17 mouse cellular contexts compared by ENCODE assay signal in genomic region chr5:132974876-132975275, GRCm38 (mm10).
DNase-seq lines count a peak whose midpoint lies in the region; ATAC-seq and TF ChIP-seq lines count a peak whose summit lies in the region.
"Had no signal": no experiment of that assay in that cellular context is flagged by ENCODE, and none has a peak within 500 bp of the region (broad histone marks: within the 10 kb centered on the region; RNA-seq: fewer than 3 reads in every experiment).

No protein-coding gene starts in this region.

- WGBS in hindbrain, embryonic 10.5 days = 21% methylated on average over 3 of the region's 3 CpGs
- WGBS in hindbrain, embryonic 16.5 days = 19% methylated on average over 3 of the region's 3 CpGs
- 4% methylated on average over 3 of the region's 3 CpGs for WGBS in forebrain, embryonic 13.5 days
- WGBS in midbrain, embryonic 10.5 days = 6% methylated on average over 3 of the region's 3 CpGs
- 23% methylated on average over 3 of the region's 3 CpGs for WGBS in midbrain, postnatal 0 days

- peak; percentile 11 for DNase-seq in hindbrain, embryonic 10.5 days (ENCODE audit: low spot score)
- DNase-seq in midbrain, embryonic 10.5 days (ENCODE audit: low spot score) = peak; percentile 55
- DNase-seq in midbrain, postnatal 0 days (ENCODE audit: low spot score) = peak; percentile 56
- DNase-seq in cerebellum, adult 9-10 months = no peak
- no peak for DNase-seq in ovary, postnatal 10 days (ENCODE audit: low spot score)
- DNase-seq: cerebellum, adult 8-10 months; gastrocnemius, postnatal 36 days; heart, postnatal 14 days; kidney, adult 8-10 months; kidney, postnatal 25 days; liver; thymus, adult 2 months had no signal

- H3K9ac ChIP-seq in hindbrain, embryonic 16.5 days (ENCODE audit: low read depth, low read length) = no peak overlapping the region
- H3K9ac ChIP-seq in forebrain, embryonic 13.5 days = no peak overlapping the region
- H3K9ac ChIP-seq in midbrain, postnatal 0 days (replicated peaks; ENCODE audit: low read length, poor library complexity, severe bottlenecking) = no peak overlapping the region
- H3K9ac ChIP-seq: neural tube, embryonic 12.5 days had no signal

- no peak for ATAC-seq in hindbrain, embryonic 16.5 days
- ATAC-seq in forebrain, embryonic 13.5 days = peak; percentile 38; the same call in 1 of the 2 replicates
- ATAC-seq in midbrain, postnatal 0 days (ENCODE audit: low FRiP score) = no peak
- ATAC-seq: lung, postnatal 0 days had no signal

- peaks cover 9% of the 10 kb centered on the region; the same call in 1 of the 2 replicates for H3K9me3 ChIP-seq in hindbrain, embryonic 10.5 days
- no peaks in the 10 kb centered on the region for H3K9me3 ChIP-seq in hindbrain, embryonic 16.5 days (ENCODE audit: control insufficient read depth, low read length)
- no peaks in the 10 kb centered on the region; the same call in 1 of the 2 replicates for H3K9me3 ChIP-seq in forebrain, embryonic 13.5 days (replicated peaks)
- no peaks in the 10 kb centered on the region; the same call in 1 of the 2 replicates for H3K9me3 ChIP-seq in midbrain, embryonic 10.5 days (replicated peaks)
- no peaks in the 10 kb centered on the region for H3K9me3 ChIP-seq in midbrain, postnatal 0 days (ENCODE audit: low read length)
- H3K9me3 ChIP-seq: neural tube, embryonic 12.5 days had no signal

- H3K4me2 ChIP-seq in hindbrain, embryonic 16.5 days (ENCODE audit: low read length) = no peak overlapping the region
- H3K4me2 ChIP-seq in forebrain, embryonic 13.5 days = no peak overlapping the region
- no peak overlapping the region for H3K4me2 ChIP-seq in midbrain, postnatal 0 days (ENCODE audit: low read depth, low read length, poor library complexity, severe bottlenecking)
- H3K4me2 ChIP-seq: heart, embryonic 11.5 days; neural tube, embryonic 12.5 days had no signal

- no peak for TF ChIP-seq CTCF in midbrain, postnatal 0 days (IDR thresholded peaks at IDR 0.05)

- no peaks in the 10 kb centered on the region for H3K36me3 ChIP-seq in hindbrain, embryonic 10.5 days
- H3K36me3 ChIP-seq in hindbrain, embryonic 16.5 days (ENCODE audit: control insufficient read depth, insufficient read depth, low read length) = no peaks in the 10 kb centered on the region
- H3K36me3 ChIP-seq in forebrain, embryonic 13.5 days (ENCODE audit: poor library complexity, severe bottlenecking) = no peaks in the 10 kb centered on the region
- no peaks in the 10 kb centered on the region for H3K36me3 ChIP-seq in midbrain, embryonic 10.5 days
- H3K36me3 ChIP-seq in midbrain, postnatal 0 days (ENCODE audit: insufficient read depth, low read length) = no peaks in the 10 kb centered on the region
- H3K36me3 ChIP-seq: neural tube, embryonic 12.5 days had no signal

- no peak overlapping the region for H3K27ac ChIP-seq in hindbrain, embryonic 10.5 days
- no peak overlapping the region for H3K27ac ChIP-seq in hindbrain, embryonic 16.5 days (ENCODE audit: low read depth, low read length)
- H3K27ac ChIP-seq in forebrain, embryonic 13.5 days = no peak overlapping the region
- peak overlapping the region; percentile 73; the same call in 1 of the 2 replicates for H3K27ac ChIP-seq in midbrain, embryonic 10.5 days (replicated peaks)
- H3K27ac ChIP-seq in midbrain, postnatal 0 days (ENCODE audit: low read depth, low read length) = no peak overlapping the region
- H3K27ac ChIP-seq: neural tube, embryonic 12.5 days had no signal

- no peak overlapping the region for H3K4me3 ChIP-seq in hindbrain, embryonic 10.5 days
- no peak overlapping the region for H3K4me3 ChIP-seq in hindbrain, embryonic 16.5 days (ENCODE audit: low read length)
- H3K4me3 ChIP-seq in forebrain, embryonic 13.5 days = no peak overlapping the region
- H3K4me3 ChIP-seq in midbrain, embryonic 10.5 days = no peak overlapping the region
- H3K4me3 ChIP-seq in midbrain, postnatal 0 days (ENCODE audit: low read depth, low read length) = no peak overlapping the region
- H3K4me3 ChIP-seq: neural tube, embryonic 12.5 days had no signal

- peaks cover 24% of the 10 kb centered on the region for H3K4me1 ChIP-seq in hindbrain, embryonic 10.5 days (replicated peaks)
- H3K4me1 ChIP-seq in hindbrain, embryonic 16.5 days (ENCODE audit: control insufficient read depth, insufficient read depth, low read depth, low read length) = peaks cover 6% of the 10 kb centered on the region; the same call in 1 of the 2 replicates
- H3K4me1 ChIP-seq in forebrain, embryonic 13.5 days = peaks cover 19% of the 10 kb centered on the region
- H3K4me1 ChIP-seq in midbrain, embryonic 10.5 days = peaks cover 29% of the 10 kb centered on the region
- no peaks in the 10 kb centered on the region for H3K4me1 ChIP-seq in midbrain, postnatal 0 days (ENCODE audit: insufficient read depth, low read length)

- no peaks in the 10 kb centered on the region for H3K27me3 ChIP-seq in hindbrain, embryonic 10.5 days (ENCODE audit: insufficient read depth, poor library complexity, severe bottlenecking)
- H3K27me3 ChIP-seq in hindbrain, embryonic 16.5 days (replicated peaks; ENCODE audit: control insufficient read depth, insufficient read depth, low read length) = no peaks in the 10 kb centered on the region
- H3K27me3 ChIP-seq in forebrain, embryonic 13.5 days = no peaks in the 10 kb centered on the region
- H3K27me3 ChIP-seq in midbrain, embryonic 10.5 days (ENCODE audit: low read depth, poor library complexity, severe bottlenecking) = peaks cover 45% of the 10 kb centered on the region
- no peaks in the 10 kb centered on the region for H3K27me3 ChIP-seq in midbrain, postnatal 0 days (ENCODE audit: insufficient read depth, low read length)
- H3K27me3 ChIP-seq: neural tube, embryonic 12.5 days had no signal

Comparison
In these comparisons a context has a peak if more than half of its experiments do, and no peak if none do; other contexts are left out.
1. DNase-seq: peak in hindbrain, embryonic 10.5 days (single experiment), midbrain, embryonic 10.5 days (single experiment) and midbrain, postnatal 0 days (single experiment); none in cerebellum, adult 9-10 months (single experiment) and ovary, postnatal 10 days (single experiment).